Mouse (Mus musculus): Measurements from ENCODE around the gene Vmp1. TPM values are rescaled to one million over a fixed set of nuclear protein-coding genes. Genes with fewer than 3 reads are reported as not detected.

Vmp1 gene
- polyA plus RNA-seq (2012; fragmentation: generic; extraction: Trizol) = 157 TPM
- long read RNA-seq, experiment 1, transcript Vmp1-202 (4 exons, 749 nt) = minor isoform, 9 of 204 reads
- long read RNA-seq, experiment 1, transcript Vmp1-201 (12 exons, 2,787 nt) = major isoform, 126 of 204 reads
- long read RNA-seq, experiment 1, transcript Vmp1-206 (2 exons, 931 nt) = minor isoform, 22 of 204 reads
- long read RNA-seq, experiment 1, transcript Vmp1-208 (3 exons, 571 nt) = minor isoform, 28 of 204 reads
- long read RNA-seq, experiment 1, partial matches to known transcripts = 4 of 204 reads
- long read RNA-seq, experiment 1, other reads (novel, unspliced or antisense) = 15 of 204 reads
- long read RNA-seq, experiment 2, transcript Vmp1-206 (2 exons, 931 nt) = minor isoform, 9 of 755 reads
- long read RNA-seq, experiment 2, transcript Vmp1-208 (3 exons, 571 nt) = minor isoform, 5 of 755 reads
- long read RNA-seq, experiment 2, transcript Vmp1-201 (12 exons, 2,787 nt) = major isoform, 687 of 755 reads
- long read RNA-seq, experiment 2, partial matches to known transcripts = 8 of 755 reads
- long read RNA-seq, experiment 2, other reads (novel, unspliced or antisense) = 44 of 755 reads

DNA sequence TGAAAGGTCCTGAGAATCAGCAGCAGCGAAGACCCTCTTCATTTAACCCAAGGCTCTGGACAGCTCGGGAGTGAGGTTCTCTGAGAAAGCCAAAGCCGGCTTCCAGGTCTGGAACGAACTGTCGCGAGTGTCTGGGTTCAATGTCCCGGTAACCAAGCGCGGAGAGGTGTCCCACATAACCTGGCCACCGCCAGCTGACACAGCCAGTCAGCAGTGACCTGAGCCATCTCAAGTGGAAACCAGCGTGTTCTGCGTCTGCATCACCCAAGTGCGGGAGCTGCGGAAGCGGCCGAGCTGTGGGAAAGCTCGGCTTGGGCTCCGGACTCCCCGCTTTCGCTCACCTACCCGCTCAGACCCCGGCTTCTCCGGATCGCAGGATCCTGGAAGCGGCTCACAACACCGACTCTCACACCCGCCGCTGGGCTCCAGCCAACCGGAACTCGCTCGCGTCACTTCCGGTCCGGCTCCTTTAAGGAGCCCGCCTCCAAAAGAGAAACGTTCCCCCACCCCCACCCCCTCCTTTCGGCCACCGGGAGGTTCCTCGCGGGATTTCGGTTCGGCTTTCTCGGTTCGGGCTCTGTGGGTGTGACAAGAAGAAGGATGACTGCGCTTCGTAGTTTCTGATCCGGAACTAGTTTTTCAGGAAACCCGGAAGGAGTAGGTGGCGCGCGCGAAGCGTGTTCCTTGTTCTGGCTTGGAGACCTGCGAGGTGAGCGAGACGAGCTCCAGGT lies at the start of gene Vmp1, which contains the start of gene Ptrh2:
Gene Vmp1 (minus strand): TSS at position 442 of the 731 bp plus-strand sequence.
Gene Ptrh2 (plus strand): TSS at position 591 of the 731 bp plus-strand sequence.
- TF ChIP-seq MAX (IDR thresholded peaks at IDR 0.05) = peak; percentile 97
- TF ChIP-seq MYOG (IDR thresholded peaks at IDR 0.05; ENCODE audit: control insufficient read depth, extremely low read depth, insufficient read length) = no peak
- peaks cover 86% of the 10 kb centered on the region for H3K79me3 ChIP-seq (ENCODE audit: low read depth)
- H3K4me3 ChIP-seq (ENCODE audit: insufficient read depth, poor library complexity, severe bottlenecking) = peak within 1 kb of the TSS; percentile 90
- H3K27me3 ChIP-seq (ENCODE audit: control insufficient read depth, insufficient read depth, insufficient read length) = no peaks in the 10 kb centered on the region
- H3ac ChIP-seq (ENCODE audit: control insufficient read depth, insufficient read length, low read depth) = peak within 1 kb of the TSS; percentile 92
- peaks cover 32% of the 10 kb centered on the region for H3K36me3 ChIP-seq (ENCODE audit: control insufficient read depth, insufficient read depth)
- peaks cover 100% of the 10 kb centered on the region for H3K79me2 ChIP-seq (ENCODE audit: control insufficient read depth, insufficient read depth)

- peaks cover 94% of the 10 kb centered on the region for H3K36me3 ChIP-seq (ENCODE audit: control insufficient read depth, insufficient read depth)
Measured at GRCm38 (mm10) chr11:86731443-86731842, 47.8 kb upstream of the Vmp1 start.

DNA sequence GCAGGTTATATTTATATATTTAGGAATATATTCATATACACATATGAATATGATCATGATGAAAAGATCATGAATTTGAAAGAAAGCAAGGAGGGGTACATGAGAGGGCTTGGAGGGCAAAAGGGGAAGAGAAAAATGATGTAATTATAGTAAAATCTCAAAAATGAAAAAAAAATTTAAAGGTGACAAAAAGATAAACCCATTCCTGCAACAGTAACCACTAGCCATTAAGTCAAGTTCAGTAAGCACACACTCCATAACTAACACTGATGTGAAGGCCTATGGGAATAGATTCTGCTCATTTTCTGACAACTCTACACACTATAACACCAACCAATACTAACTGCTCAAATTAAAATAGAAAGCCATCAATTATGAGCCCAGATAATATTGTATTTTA lies 42.0 kb upstream of the Vmp1 start:
- Histone ChIP-seq H3K4me3 (ENCODE audit: insufficient read depth, poor library complexity, severe bottlenecking) (no peak overlapping the region), H3ac (ENCODE audit: control insufficient read depth, insufficient read length, low read depth) (no peak overlapping the region), H3K79me2 (ENCODE audit: control insufficient read depth, insufficient read depth) (peaks cover 23% of the 10 kb centered on the region), H3K36me3 (ENCODE audit: control insufficient read depth, insufficient read depth) (peaks cover 99% of the 10 kb centered on the region), H3K79me3 (ENCODE audit: low read depth) (peaks cover 3% of the 10 kb centered on the region), H3K27me3 (ENCODE audit: control insufficient read depth, insufficient read depth, insufficient read length) (no peaks in the 10 kb centered on the region)
- TF ChIP-seq MYOD1 (IDR thresholded peaks at IDR 0.05; ENCODE audit: control insufficient read depth, insufficient read length, low read depth) = no peak
- TF ChIP-seq MAX (IDR thresholded peaks at IDR 0.05) = no peak
- TF ChIP-seq USF1 (IDR thresholded peaks at IDR 0.05; ENCODE audit: low read depth) = no peak
- no peak for TF ChIP-seq CEBPB (IDR thresholded peaks at IDR 0.05; ENCODE audit: low read depth)
- TF ChIP-seq FOSL1 (IDR thresholded peaks at IDR 0.05; ENCODE audit: insufficient read depth, low read length, poor library complexity, severe bottlenecking) = no peak
- TF ChIP-seq CTCF (IDR thresholded peaks at IDR 0.05; ENCODE audit: control insufficient read depth, insufficient read depth, insufficient read length) = no peak
- TF ChIP-seq MYOG (IDR thresholded peaks at IDR 0.05; ENCODE audit: control insufficient read depth, extremely low read depth, insufficient read length) = no peak

More at GRCm38 (mm10) chr11:86731443-86731842, 47.8 kb upstream of the Vmp1 start:
- peaks cover 61% of the 10 kb centered on the region for H3K79me2 ChIP-seq (ENCODE audit: control insufficient read depth, insufficient read depth)
- H3K27me3 ChIP-seq (ENCODE audit: control insufficient read depth, insufficient read depth, insufficient read length) = no peaks in the 10 kb centered on the region
- no peak overlapping the region for H3K4me3 ChIP-seq (ENCODE audit: insufficient read depth, poor library complexity, severe bottlenecking)
- TF ChIP-seq USF1 (IDR thresholded peaks at IDR 0.05; ENCODE audit: low read depth) (no peak), MAX (IDR thresholded peaks at IDR 0.05) (no peak), FOSL1 (IDR thresholded peaks at IDR 0.05; ENCODE audit: insufficient read depth, low read length, poor library complexity, severe bottlenecking) (no peak), CEBPB (IDR thresholded peaks at IDR 0.05; ENCODE audit: low read depth) (no peak), MYOG (IDR thresholded peaks at IDR 0.05; ENCODE audit: control insufficient read depth, extremely low read depth, insufficient read length) (no peak), MYOD1 (IDR thresholded peaks at IDR 0.05; ENCODE audit: control insufficient read depth, insufficient read length, low read depth) (no peak), CTCF (IDR thresholded peaks at IDR 0.05; ENCODE audit: control insufficient read depth, insufficient read depth, insufficient read length) (no peak)
- H3K79me3 ChIP-seq (ENCODE audit: low read depth) = peaks cover 18% of the 10 kb centered on the region
- no peak overlapping the region for H3ac ChIP-seq (ENCODE audit: control insufficient read depth, insufficient read length, low read depth)

DNA sequence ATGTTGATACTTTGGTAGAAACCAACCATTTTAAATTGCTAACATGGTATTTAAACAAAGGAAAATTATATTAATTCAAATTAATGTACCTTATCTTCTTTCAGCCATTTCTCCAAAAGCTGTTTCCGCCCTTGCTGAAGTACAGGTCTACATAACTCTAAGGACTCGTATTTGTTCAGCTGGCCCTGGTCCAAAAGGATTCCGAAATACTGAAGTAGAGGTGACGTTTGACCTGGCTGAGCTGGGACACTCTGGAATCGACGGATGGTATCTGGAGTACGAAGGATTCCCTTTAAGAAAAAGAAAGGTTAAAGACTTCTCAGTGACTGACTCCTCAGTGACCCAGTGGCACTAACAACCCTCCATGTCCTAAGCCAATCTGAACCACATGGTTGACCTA lies 41.3 kb upstream of the Vmp1 start:
- Histone ChIP-seq H3K79me2 (ENCODE audit: control insufficient read depth, insufficient read depth) (peaks cover 23% of the 10 kb centered on the region), H3ac (ENCODE audit: control insufficient read depth, insufficient read length, low read depth) (no peak overlapping the region), H3K27me3 (ENCODE audit: control insufficient read depth, insufficient read depth, insufficient read length) (no peaks in the 10 kb centered on the region), H3K79me3 (ENCODE audit: low read depth) (peaks cover 3% of the 10 kb centered on the region), H3K36me3 (ENCODE audit: control insufficient read depth, insufficient read depth) (peaks cover 99% of the 10 kb centered on the region), H3K4me3 (ENCODE audit: insufficient read depth, poor library complexity, severe bottlenecking) (no peak overlapping the region)
- TF ChIP-seq MAX (IDR thresholded peaks at IDR 0.05) = no peak
- no peak for TF ChIP-seq MYOD1 (IDR thresholded peaks at IDR 0.05; ENCODE audit: control insufficient read depth, insufficient read length, low read depth)
- TF ChIP-seq FOSL1 (IDR thresholded peaks at IDR 0.05; ENCODE audit: insufficient read depth, low read length, poor library complexity, severe bottlenecking) = no peak
- TF ChIP-seq USF1 (IDR thresholded peaks at IDR 0.05; ENCODE audit: low read depth) = no peak
- no peak for TF ChIP-seq CEBPB (IDR thresholded peaks at IDR 0.05; ENCODE audit: low read depth)
- TF ChIP-seq MYOG (IDR thresholded peaks at IDR 0.05; ENCODE audit: control insufficient read depth, extremely low read depth, insufficient read length) = no peak
- TF ChIP-seq CTCF (IDR thresholded peaks at IDR 0.05; ENCODE audit: control insufficient read depth, insufficient read depth, insufficient read length) = no peak

GRCm38 (mm10) chr11:86724004-86724403 lies 40.4 kb upstream of the Vmp1 start:
- TF ChIP-seq MYOG (IDR thresholded peaks at IDR 0.05; ENCODE audit: control insufficient read depth, extremely low read depth, insufficient read length) (no peak), MAX (IDR thresholded peaks at IDR 0.05) (no peak), CTCF (IDR thresholded peaks at IDR 0.05; ENCODE audit: control insufficient read depth, insufficient read depth, insufficient read length) (no peak), FOSL1 (IDR thresholded peaks at IDR 0.05; ENCODE audit: insufficient read depth, low read length, poor library complexity, severe bottlenecking) (no peak), MYOD1 (IDR thresholded peaks at IDR 0.05; ENCODE audit: control insufficient read depth, insufficient read length, low read depth) (no peak), CEBPB (IDR thresholded peaks at IDR 0.05; ENCODE audit: low read depth) (no peak), USF1 (IDR thresholded peaks at IDR 0.05; ENCODE audit: low read depth) (no peak)

More at GRCm38 (mm10) chr11:86724004-86724403, 40.4 kb upstream of the Vmp1 start:
- no peak overlapping the region for H3K4me3 ChIP-seq (ENCODE audit: insufficient read depth, poor library complexity, severe bottlenecking)
- peaks cover 16% of the 10 kb centered on the region for H3K79me2 ChIP-seq (ENCODE audit: control insufficient read depth, insufficient read depth)
- no peak overlapping the region for H3ac ChIP-seq (ENCODE audit: control insufficient read depth, insufficient read length, low read depth)
- H3K79me3 ChIP-seq (ENCODE audit: low read depth) = peaks cover 3% of the 10 kb centered on the region
- H3K27me3 ChIP-seq (ENCODE audit: control insufficient read depth, insufficient read depth, insufficient read length) = no peaks in the 10 kb centered on the region
- peaks cover 99% of the 10 kb centered on the region for H3K36me3 ChIP-seq (ENCODE audit: control insufficient read depth, insufficient read depth)

Data from C2C12 (cell line).